Mouse (Mus musculus): ENCODE data around the gene Tmigd1.

Tmigd1 gene

GRCm38 (mm10) chr11:76901579-76902361, at the start of gene Tmigd1:
Tmigd1 (plus strand) TSS chr11:76902159.
- no peak for DNase-seq (ENCODE audit: low read depth, low spot score)

DNA sequence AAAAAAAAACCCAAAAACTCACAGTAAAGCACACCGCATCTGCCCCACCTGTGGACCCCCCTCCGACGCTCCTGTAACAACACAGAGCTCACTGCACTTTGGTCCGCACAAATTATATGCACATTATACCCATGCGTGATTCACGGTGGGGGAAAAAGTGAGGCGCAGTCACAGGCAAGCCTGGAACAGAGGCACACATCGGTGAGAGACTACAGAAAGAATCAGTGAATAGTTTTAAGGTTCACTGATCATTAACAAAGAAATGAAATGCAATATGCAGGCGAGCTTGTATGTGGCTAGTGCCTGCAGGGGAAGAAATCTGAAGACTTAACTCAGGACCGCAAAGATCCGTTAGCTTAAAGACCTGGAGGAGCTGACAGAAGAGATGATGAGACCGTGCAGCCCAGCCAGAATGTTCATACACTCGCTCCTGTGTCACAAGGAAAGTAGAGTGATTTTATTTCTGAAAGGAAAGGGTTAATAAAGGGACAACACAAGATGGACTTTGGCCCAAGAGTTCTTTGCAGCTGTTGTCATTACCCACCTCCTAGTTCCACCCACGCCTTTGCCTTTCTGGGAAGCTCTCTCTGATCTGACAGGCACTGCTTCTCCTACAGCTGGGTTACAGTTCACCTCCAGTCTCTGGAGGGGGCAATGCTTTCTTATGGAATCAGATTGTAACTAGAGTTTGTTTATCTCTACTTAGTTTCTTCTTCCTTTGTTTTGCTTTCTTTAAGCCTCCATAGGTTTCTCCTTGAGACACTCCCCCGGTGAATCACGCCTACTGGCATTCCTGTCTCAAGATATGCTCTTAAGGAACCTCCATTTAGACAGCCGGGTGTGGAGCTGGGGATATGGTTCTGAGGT, 47.3 kb upstream of the Tmigd1 start:
- DNase-seq (ENCODE audit: low read depth, low spot score): peak; percentile 58

- DNase-seq (ENCODE audit: low read depth, low spot score): no peak
Observed at GRCm38 (mm10) chr11:76856601-76857000, 45.4 kb upstream of the Tmigd1 start.

- peak; percentile 54 for DNase-seq (ENCODE audit: low read depth, low spot score)
Observed at GRCm38 (mm10) chr11:76857111-76857510, 44.8 kb upstream of the Tmigd1 start.

DNA sequence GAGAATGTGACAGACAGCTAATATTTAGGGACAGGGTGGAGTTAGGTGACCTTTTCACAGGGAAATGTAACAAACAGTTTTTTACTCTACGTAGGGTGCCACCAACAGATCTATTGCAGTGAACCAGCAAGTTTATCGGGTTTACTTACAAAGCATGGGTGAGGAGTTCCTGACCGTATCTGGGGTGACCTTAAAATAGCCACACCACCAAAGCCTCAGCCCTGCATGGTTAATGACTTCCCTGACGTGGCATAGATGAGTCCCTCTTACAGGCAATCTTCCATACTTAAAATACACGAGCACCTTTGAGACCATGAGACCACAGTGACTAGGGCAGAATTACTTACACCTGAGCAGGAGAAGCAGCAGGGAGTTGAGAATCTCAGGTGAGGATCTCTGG, 43.2 kb upstream of the Tmigd1 start:
- no peak for DNase-seq (ENCODE audit: low read depth, low spot score)

DNA sequence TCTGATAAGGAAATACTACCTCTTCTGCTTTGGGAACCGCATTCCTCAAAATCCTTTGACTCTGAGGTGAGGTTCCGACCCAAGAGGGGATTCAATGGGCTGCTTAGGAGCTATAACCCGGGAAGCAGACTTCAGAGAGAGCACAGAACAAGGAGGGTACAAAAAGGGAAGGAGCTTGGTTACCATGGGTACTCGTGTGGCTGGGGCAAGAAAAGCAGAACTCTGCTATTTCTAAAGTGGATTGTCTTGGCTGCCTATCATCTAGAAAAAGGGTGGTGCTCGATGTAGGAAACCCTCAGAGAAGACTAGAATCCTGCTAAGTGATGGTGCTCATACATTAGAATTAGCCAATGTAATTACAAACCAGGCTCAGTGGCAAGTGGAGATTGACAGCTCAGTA, 42.7 kb upstream of the Tmigd1 start:
- no peak for DNase-seq (ENCODE audit: low read depth, low spot score)

GRCm38 (mm10) chr11:76861185-76861584, 40.8 kb upstream of the Tmigd1 start:
- DNase-seq (ENCODE audit: low read depth, low spot score): no peak

- DNase-seq (ENCODE audit: low read depth, low spot score): no peak
Observed at GRCm38 (mm10) chr11:76872556-76873234, 29.3 kb upstream of the Tmigd1 start.

DNA sequence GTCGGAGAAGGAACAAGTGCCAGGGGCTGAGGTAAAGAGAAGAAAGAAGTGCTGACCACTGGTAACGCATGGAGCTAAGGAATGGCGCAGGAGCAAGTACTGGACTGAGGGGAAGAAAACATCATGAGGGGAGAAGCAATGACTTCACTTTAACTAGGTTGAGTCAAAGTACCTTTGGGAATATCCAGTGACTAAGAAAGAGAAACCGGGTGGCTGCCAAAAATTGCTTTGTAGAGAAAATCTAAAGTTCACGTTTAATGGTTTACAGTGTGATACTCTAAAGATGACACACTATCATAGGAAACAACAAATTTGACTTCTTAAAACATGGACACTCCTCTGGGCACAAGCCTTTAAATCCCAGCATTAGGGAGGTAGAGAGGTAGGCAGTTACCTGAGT, 28.1 kb upstream of the Tmigd1 start:
- DNase-seq (ENCODE audit: low read depth, low spot score): peak; percentile 71

GRCm38 (mm10) chr11:76874766-76875165, 27.2 kb upstream of the Tmigd1 start:
- DNase-seq (ENCODE audit: low read depth, low spot score): no peak

GRCm38 (mm10) chr11:76879816-76880215, 22.1 kb upstream of the Tmigd1 start:
- no peak for DNase-seq (ENCODE audit: low read depth, low spot score)

DNA sequence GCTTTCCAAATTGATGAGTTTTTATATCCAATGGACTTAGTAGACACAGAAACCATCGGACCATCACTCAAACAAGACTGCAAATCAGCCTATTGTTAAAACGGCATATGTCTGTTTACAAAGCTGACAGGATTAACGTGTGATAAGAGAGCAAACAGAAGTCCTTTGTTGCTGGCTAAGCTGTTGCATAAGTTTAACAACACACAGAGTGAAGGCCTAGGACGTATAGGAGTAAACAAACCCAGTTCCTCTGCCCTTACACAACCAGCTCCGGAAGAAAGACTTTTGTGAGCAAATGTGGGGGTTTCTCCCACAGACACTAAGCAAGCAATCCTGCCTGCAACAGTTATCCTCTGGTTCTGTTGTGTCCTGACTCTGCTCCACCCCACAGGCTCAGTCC, 17.5 kb upstream of the Tmigd1 start:
- DNase-seq (ENCODE audit: low read depth, low spot score): no peak

- no peak for DNase-seq (ENCODE audit: low read depth, low spot score)
Observed at GRCm38 (mm10) chr11:76889339-76890164, 12.4 kb upstream of the Tmigd1 start.

GRCm38 (mm10) chr11:76891171-76891570, 10.8 kb upstream of the Tmigd1 start:
- no peak for DNase-seq (ENCODE audit: low read depth, low spot score)

GRCm38 (mm10) chr11:76891738-76892349, 10.1 kb upstream of the Tmigd1 start:
- DNase-seq (ENCODE audit: low read depth, low spot score): no peak

GRCm38 (mm10) chr11:76892972-76893371, 9.0 kb upstream of the Tmigd1 start:
- DNase-seq (ENCODE audit: low read depth, low spot score): no peak

DNA sequence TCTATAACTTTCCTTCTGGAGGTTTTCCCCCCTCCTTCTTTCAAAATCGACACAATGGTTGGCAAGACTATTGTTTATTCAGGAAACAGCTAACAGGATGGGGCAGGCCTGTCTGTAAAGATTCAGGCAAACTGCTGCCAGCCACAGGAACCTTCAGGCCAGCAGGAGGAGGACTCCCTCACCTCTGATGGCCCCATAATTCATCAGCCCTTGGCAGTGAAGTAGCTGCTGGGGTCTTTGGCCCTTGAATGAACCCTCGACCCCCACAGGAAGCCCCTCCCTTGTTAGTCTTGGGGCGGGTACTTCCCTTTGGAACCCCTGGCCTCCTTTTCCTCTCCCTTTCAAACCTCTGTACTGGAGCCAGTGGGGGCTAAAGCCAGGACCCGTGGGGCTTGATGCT, 8.4 kb upstream of the Tmigd1 start:
- DNase-seq (ENCODE audit: low read depth, low spot score): peak; percentile 36

DNA sequence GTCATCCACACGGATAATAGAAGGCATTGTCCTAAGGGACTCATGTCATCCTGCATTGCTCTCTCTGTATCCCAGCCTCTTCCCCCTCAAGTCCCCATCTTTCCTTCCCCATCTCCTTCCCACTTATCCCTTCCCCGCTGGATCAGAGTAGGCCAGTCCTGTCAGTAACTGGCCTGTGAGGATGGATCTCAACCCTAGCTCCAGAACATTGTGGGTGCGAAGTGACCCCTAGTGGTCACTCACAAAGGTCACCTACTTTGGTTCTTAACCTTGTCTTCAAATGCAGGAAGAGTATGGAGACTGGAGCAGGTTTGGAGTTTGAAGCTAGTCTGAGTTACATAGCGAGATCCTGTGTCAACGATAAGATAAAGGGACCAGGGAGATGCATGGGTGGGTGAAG, 7.7 kb upstream of the Tmigd1 start:
- peak; percentile 81 for DNase-seq (ENCODE audit: low read depth, low spot score)

- DNase-seq (ENCODE audit: low read depth, low spot score): no peak
Observed at GRCm38 (mm10) chr11:76896360-76896759, 5.6 kb upstream of the Tmigd1 start.

GRCm38 (mm10) chr11:76897126-76897525, 4.8 kb upstream of the Tmigd1 start:
- peak; percentile 34 for DNase-seq (ENCODE audit: low read depth, low spot score)

- DNase-seq (ENCODE audit: low read depth, low spot score): peak; percentile 69
Observed at GRCm38 (mm10) chr11:76897871-76898270, 4.1 kb upstream of the Tmigd1 start.

Measured in 3T3-L1 (cell line).